Mouse (Mus musculus) limb, embryonic 14.5 days (tissue): ENCODE measurements at regions not wholly inside any gene's neighbourhood (a gene's known extent, or its start where the extent isn't known, plus 50 kb on each side); places are given as distances from the start of the nearest gene placed in this dataset.

Source experiments
- ATAC-seq: fragments of 200-750 bp; cut with Nextera tagmentation; 2 replicates; pipeline ENCODE4 v1.8.0; 2017; ENCODE audit warnings: low read depth, moderate number of reproducible peaks, moderate TSS enrichment; ENCODE audit not compliant: low FRiP score
- DNase-seq: peaks from one replicate; pipeline ENCODE4 v3.0.0-alpha.2; 2015; ENCODE audit warnings: low spot score
- H3K27ac ChIP-seq: fragments of 300-500 bp; sonication (generic); replicated peaks from 2 replicates; pipeline ENCODE4 v1.5.1; 2014; ENCODE audit warnings: low read depth, mild to moderate bottlenecking, low read length, moderate library complexity, mixed read lengths
- H3K27me3 ChIP-seq: fragments of 300-500 bp; sonication (generic); 2 replicates; pipeline ENCODE4 v1.6.1; 2014; ENCODE audit warnings: low read length, mixed read lengths; ENCODE audit not compliant: control insufficient read depth, insufficient read depth
- H3K36me3 ChIP-seq: fragments of 300-500 bp; sonication (generic); 2 replicates; pipeline ENCODE4 v1.6.1; 2014; ENCODE audit warnings: mild to moderate bottlenecking, low read length, moderate library complexity, mixed read lengths; ENCODE audit not compliant: control insufficient read depth, insufficient read depth
- H3K4me1 ChIP-seq: fragments of 300-500 bp; sonication (generic); 2 replicates; pipeline ENCODE4 v1.6.1; 2014; ENCODE audit warnings: antibody characterized with exemption, low read length, mixed read lengths; ENCODE audit not compliant: control insufficient read depth, insufficient read depth
- H3K4me2 ChIP-seq: fragments of 300-500 bp; sonication (generic); replicated peaks from 2 replicates; pipeline ENCODE4 v1.6.1; 2014; ENCODE audit warnings: low read depth, mild to moderate bottlenecking, low read length, moderate library complexity; ENCODE audit not compliant: severe bottlenecking
- H3K4me3 ChIP-seq: fragments of 300-500 bp; sonication (generic); replicated peaks from 2 replicates; pipeline ENCODE4 v1.5.1; 2014; ENCODE audit warnings: low read length
- H3K9ac ChIP-seq: fragments of 300-500 bp; sonication (generic); 2 replicates; pipeline ENCODE4 v1.6.1; 2014; ENCODE audit warnings: mild to moderate bottlenecking, low read depth, low read length, moderate library complexity; ENCODE audit not compliant: severe bottlenecking
- H3K9me3 ChIP-seq: fragments of 300-500 bp; sonication (generic); 2 replicates; pipeline ENCODE4 v1.6.1; 2016; ENCODE audit warnings: low read length; ENCODE audit not compliant: control insufficient read depth
- POLR2A ChIP-seq: fragments of 200-500 bp; IDR thresholded peaks from 2 replicates; pipeline ENCODE4 v1.8.0; 2012; ENCODE audit warnings: inconsistent platforms, mild to moderate bottlenecking, moderate library complexity, borderline replicate concordance; ENCODE audit not compliant: insufficient read depth, insufficient read length; ENCODE audit errors: extremely low read depth
- WGBS: fragments of 180-500 bp; shearing (Covaris S2); extraction: QIAGEN DNeasy Blood & Tissue Kit; methylation state at CpG from one replicate; pipeline ENCODE4 v1.1.7; 2014; 5-methylcytosine and 5-hydroxymethylcytosine counted together

GRCm38 (mm10) chr13:52771518-52771917 lies 158.0 kb downstream of the Auh start:
- Histone ChIP-seq H3K9me3 (no peaks in the 10 kb centered on the region), H3K27me3 (no peaks in the 10 kb centered on the region), H3K4me3 (no peak overlapping the region), H3K9ac (no peak overlapping the region), H3K27ac (no peak overlapping the region), H3K4me1 (peaks cover under 1% of the 10 kb centered on the region), H3K4me2 (no peak overlapping the region), H3K36me3 (no peaks in the 10 kb centered on the region)
- WGBS, result 90% methylated on average over 3 of the region's 3 CpGs
- no peak for ATAC-seq
- TF ChIP-seq POLR2A, result no peak
- no peak for DNase-seq

- no peak for ATAC-seq
- WGBS, result 68% methylated on average over 4 of the region's 4 CpGs
Measured at GRCm38 (mm10) chr13:52772081-52772480, 157.4 kb downstream of the Auh start.

GRCm38 (mm10) chr13:52777396-52778034 lies 152.0 kb downstream of the Auh start:
- WGBS, result 43% methylated on average over 6 of the region's 6 CpGs
- Histone ChIP-seq H3K27ac (peak overlapping the region; percentile 52; the same call in 1 of the 2 replicates), H3K4me3 (no peak overlapping the region), H3K4me2 (no peak overlapping the region), H3K4me1 (peaks cover 22% of the 10 kb centered on the region), H3K27me3 (no peaks in the 10 kb centered on the region), H3K9me3 (no peaks in the 10 kb centered on the region), H3K9ac (no peak overlapping the region), H3K36me3 (no peaks in the 10 kb centered on the region)
- DNase-seq, result peak; percentile 79
- TF ChIP-seq POLR2A, result no peak
- peak; percentile 56 for ATAC-seq

More at GRCm38 (mm10) chr13:52772081-52772480, 157.4 kb downstream of the Auh start:
- no peak overlapping the region for H3K4me2 ChIP-seq
- H3K9me3 ChIP-seq, result no peaks in the 10 kb centered on the region
- H3K36me3 ChIP-seq, result no peaks in the 10 kb centered on the region
- no peak for DNase-seq
- no peak overlapping the region for H3K4me3 ChIP-seq
- H3K27me3 ChIP-seq, result no peaks in the 10 kb centered on the region
- TF ChIP-seq POLR2A, result no peak
- peaks cover under 1% of the 10 kb centered on the region; the same call in 1 of the 2 replicates for H3K4me1 ChIP-seq
- no peak overlapping the region for H3K27ac ChIP-seq
- no peak overlapping the region for H3K9ac ChIP-seq

DNA sequence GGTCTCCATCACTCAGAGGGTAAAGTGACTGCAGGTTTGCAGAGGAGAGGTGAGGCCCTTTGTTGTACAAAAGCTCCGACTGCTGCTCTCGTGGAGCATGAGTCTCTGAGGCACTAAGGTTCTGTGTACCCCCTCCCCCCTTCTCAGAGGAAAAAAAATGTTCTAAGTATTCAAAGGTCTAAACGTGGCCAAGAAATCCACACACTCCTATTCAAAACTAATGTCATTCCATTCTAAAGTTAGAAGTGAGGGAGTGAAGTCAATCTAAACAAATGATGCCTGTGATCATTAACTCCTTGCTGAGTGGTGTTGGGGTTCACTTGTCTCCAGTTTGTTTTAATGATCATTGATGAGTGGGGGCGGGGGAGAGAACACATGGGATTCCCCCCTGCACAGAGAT lies 150.6 kb downstream of the Auh start:
- no peak for DNase-seq

More for the DNA sequence above, 150.6 kb downstream of the Auh start:
- no peak overlapping the region for H3K27ac ChIP-seq
- ATAC-seq, result no peak
- no peaks in the 10 kb centered on the region for H3K27me3 ChIP-seq
- no peaks in the 10 kb centered on the region for H3K36me3 ChIP-seq
- H3K9me3 ChIP-seq, result no peaks in the 10 kb centered on the region
- H3K4me2 ChIP-seq, result no peak overlapping the region
- WGBS, result 38% methylated on average over 4 of the region's 4 CpGs
- no peak overlapping the region for H3K4me3 ChIP-seq
- TF ChIP-seq POLR2A, result no peak
- H3K9ac ChIP-seq, result no peak overlapping the region
- H3K4me1 ChIP-seq, result peaks cover 22% of the 10 kb centered on the region
